Mouse (Mus musculus): ENCODE data around the gene Armc10. TPM values are rescaled to one million over a fixed set of nuclear protein-coding genes. Genes with fewer than 3 reads are reported as not detected.
A peak's percentile ranks its signal among the peaks of the same experiment; 100 is the strongest.

Armc10 gene
- polyA plus RNA-seq, 1 experiment from 2014 or later, result 54.4 TPM

DNA sequence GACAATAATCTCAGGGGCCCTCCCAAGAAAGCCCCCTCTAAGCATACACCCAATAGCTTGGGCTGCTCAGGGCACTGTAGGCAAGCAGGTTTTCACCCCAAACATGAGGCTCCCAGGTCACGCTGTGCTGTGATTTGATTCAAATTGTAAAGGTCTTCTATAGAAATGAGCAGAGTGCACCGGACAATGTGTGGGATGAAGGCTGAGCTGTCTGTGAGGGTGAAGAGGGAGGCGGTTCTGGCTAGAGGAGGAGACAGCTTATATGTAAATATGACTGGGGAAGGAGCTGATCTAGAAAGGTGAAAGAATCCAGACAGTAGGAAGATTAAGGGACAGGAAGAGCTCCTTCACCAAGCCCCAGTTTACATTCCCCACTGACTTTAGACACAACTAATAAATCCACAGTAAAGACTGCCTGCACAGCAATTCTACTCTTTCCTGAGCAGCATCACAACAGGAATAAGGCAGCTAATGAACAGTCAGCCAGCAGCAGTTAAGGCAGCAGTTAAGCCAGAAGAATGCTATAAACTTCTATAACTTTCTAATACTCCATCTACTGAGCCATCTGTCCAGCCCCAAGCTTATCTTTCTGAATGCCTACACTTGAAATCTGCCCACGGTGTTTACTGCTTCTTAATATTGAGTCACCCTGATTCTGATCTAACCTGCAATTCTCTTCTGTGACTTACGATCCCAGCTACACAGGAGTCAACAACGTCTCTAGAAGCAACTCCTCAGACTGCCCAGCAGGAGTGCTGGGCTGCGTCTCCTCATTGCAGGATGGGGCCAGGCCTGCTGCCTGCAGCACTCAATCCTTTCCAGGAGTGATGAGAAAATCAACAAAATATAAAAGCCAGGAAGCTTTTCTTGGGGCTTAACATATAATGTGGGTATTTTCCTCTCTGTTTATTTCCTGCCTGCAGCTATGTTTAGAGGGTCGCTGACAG, 21.9 kb downstream of the Armc10 start:
- Histone ChIP-seq H3K4me2 (no peak overlapping the region), H3K36me3 (ENCODE audit: insufficient read depth) (peaks cover 14% of the 10 kb centered on the region; the same call in 1 of the 2 replicates), H3K4me3 (ENCODE audit: low read depth, low read length) (no peak overlapping the region), H3K4me1 (ENCODE audit: insufficient read depth) (no peaks in the 10 kb centered on the region), H3K9ac (no peak overlapping the region), H3K27ac (ENCODE audit: low read depth) (no peak overlapping the region), H3K9me3 (ENCODE audit: low read depth, low read length) (no peaks in the 10 kb centered on the region), H3K27me3 (ENCODE audit: insufficient read depth, low read length) (no peaks in the 10 kb centered on the region)
- WGBS, result 37% methylated on average over 8 of the region's 8 CpGs
- ATAC-seq (ENCODE audit: insufficient read depth) (peak; percentile 83; the same call in 1 of the 2 replicates), DNase-seq (peak; percentile 20)
- TF ChIP-seq CTCF (IDR thresholded peaks at IDR 0.05; ENCODE audit: low read depth), result 0 out of 2 replicates have a peak, but pooled peaks have one; percentile 21

DNA sequence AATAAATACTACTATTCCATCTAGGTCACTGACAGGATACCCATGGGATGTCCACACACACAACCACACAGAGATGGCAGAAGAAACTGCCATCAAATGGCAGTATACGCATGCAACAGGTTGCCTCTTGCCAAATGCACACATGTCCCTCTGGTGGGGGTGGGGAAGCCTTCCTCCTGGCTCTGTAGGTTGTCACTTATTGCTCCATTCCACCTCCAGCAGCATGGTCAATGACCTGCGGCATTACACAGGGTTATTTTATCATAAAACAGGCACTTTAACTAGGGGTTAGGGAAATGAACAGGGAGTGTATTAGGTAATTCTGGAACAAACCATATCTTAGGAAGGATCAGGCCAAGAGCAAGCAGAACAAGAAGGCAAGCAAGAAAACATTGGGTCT, 23.7 kb downstream of the Armc10 start:
- Histone ChIP-seq H3K36me3 (ENCODE audit: insufficient read depth) (0 out of 2 replicates have a peak, but pooled peaks cover 1% of the 10 kb centered on the region), H3K9me3 (ENCODE audit: low read depth, low read length) (no peaks in the 10 kb centered on the region), H3K4me3 (ENCODE audit: low read depth, low read length) (no peak overlapping the region), H3K27me3 (ENCODE audit: insufficient read depth, low read length) (no peaks in the 10 kb centered on the region), H3K27ac (ENCODE audit: low read depth) (no peak overlapping the region), H3K9ac (no peak overlapping the region), H3K4me1 (ENCODE audit: insufficient read depth) (no peaks in the 10 kb centered on the region), H3K4me2 (no peak overlapping the region)
- ATAC-seq (ENCODE audit: insufficient read depth) (no peak), DNase-seq (no peak)
- no peak for TF ChIP-seq CTCF (IDR thresholded peaks at IDR 0.05; ENCODE audit: low read depth)
- 84% methylated on average over 2 of the region's 2 CpGs for WGBS

DNA sequence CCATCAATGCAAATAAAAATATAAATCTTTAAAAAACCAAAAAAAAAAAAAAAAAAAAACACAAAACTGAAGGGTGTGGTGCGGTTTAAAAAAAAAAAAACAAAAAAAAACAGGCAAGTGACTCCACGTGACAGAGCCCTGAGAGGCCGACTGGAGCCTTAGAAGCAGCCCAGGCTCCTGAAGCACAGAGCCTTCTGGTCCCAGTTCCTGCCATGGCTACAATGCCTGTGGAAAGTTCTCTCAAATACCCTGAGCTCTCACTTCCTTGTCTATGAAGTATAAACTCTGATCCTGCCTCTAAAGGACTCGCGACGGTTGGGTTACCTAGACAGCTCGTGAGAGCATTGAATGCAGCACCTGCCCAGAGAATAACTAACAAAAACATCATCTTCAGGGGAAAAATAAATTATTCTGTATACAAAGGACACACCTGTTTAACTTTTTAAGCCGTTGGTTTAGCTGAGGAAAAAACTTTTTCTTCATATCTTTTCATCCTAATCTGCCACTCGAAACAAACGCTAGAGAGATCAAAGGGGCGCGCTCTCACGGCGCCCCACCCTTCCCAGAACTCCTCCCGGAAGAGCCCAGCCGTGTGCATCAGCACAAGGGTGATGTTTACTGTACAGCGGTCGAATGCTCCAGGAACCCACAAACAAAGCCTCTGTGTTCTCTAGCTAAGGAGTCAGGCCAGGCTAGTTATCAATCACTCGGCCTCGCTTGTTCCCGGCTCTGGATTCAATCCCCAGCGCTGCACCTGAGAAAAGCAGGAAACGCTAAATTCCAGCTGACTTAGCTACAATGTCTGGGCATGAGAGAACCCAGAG, 27.4 kb downstream of the Armc10 start:
- Histone ChIP-seq H3K4me1 (ENCODE audit: insufficient read depth) (no peaks in the 10 kb centered on the region), H3K4me3 (ENCODE audit: low read depth, low read length) (peak overlapping the region; percentile 13; the same call in 1 of the 2 replicates), H3K9me3 (ENCODE audit: low read depth, low read length) (no peaks in the 10 kb centered on the region), H3K27ac (ENCODE audit: low read depth) (no peak overlapping the region), H3K36me3 (ENCODE audit: insufficient read depth) (peaks cover 13% of the 10 kb centered on the region; the same call in 1 of the 2 replicates), H3K27me3 (ENCODE audit: insufficient read depth, low read length) (no peaks in the 10 kb centered on the region), H3K4me2 (peak overlapping the region; percentile 51), H3K9ac (no peak overlapping the region)
- TF ChIP-seq CTCF (IDR thresholded peaks at IDR 0.05; ENCODE audit: low read depth), result no peak
- ATAC-seq (ENCODE audit: insufficient read depth) (no peak; the same call in 1 of the 2 replicates), DNase-seq (peak; percentile 26)
- 30% methylated on average over 23 of the region's 23 CpGs for WGBS

DNA sequence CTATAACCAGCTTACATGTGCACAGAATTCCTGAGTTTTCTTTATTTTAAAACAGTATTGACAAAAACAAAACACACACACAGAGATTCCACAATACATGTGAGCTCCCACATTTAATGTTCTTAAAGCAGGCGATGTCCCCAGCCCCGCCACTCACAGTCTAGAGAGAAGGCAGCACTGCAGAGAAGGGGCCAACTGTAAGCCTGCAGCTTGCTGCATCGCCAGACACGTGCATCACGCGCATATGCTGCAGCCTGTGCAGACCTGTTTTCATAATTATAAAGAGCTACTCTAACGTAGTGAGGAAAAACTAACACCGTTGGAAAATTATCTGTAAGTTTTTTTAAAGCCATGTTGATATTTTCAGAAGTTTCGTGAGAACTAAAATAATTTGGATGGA, 28.1 kb downstream of the Armc10 start:
- 80% methylated on average over 9 of the region's 9 CpGs for WGBS
- Histone ChIP-seq H3K9me3 (ENCODE audit: low read depth, low read length) (no peaks in the 10 kb centered on the region), H3K4me1 (ENCODE audit: insufficient read depth) (no peaks in the 10 kb centered on the region), H3K9ac (no peak overlapping the region), H3K36me3 (ENCODE audit: insufficient read depth) (peaks cover 13% of the 10 kb centered on the region; the same call in 1 of the 2 replicates), H3K27me3 (ENCODE audit: insufficient read depth, low read length) (no peaks in the 10 kb centered on the region), H3K4me3 (ENCODE audit: low read depth, low read length) (no peak overlapping the region), H3K27ac (ENCODE audit: low read depth) (no peak overlapping the region), H3K4me2 (no peak overlapping the region)
- no peak for DNase-seq
- TF ChIP-seq CTCF (IDR thresholded peaks at IDR 0.05; ENCODE audit: low read depth), result no peak
- ATAC-seq (ENCODE audit: insufficient read depth), result no peak

DNA sequence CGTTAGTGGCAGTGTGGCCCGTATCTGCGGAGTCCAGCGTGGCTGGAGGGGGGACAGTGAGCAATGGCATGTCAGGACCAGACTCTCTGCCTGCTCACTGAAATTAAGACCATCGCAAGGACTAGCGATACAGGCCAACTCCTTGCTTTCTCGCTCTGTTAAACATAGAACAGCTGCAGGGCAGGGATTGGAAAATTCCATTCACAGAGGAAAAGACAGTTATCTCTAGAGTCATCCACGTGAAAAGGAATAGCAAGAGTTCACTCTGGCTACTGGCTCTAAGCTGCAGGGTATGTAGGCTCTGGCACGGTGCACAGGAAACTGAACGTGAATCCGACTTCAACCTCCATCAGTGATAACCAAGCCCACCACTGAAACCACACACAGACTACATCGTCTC, 29.4 kb downstream of the Armc10 start:
- Histone ChIP-seq H3K27ac (ENCODE audit: low read depth) (no peak overlapping the region), H3K4me3 (ENCODE audit: low read depth, low read length) (no peak overlapping the region), H3K4me2 (no peak overlapping the region), H3K9me3 (ENCODE audit: low read depth, low read length) (no peaks in the 10 kb centered on the region), H3K9ac (no peak overlapping the region), H3K36me3 (ENCODE audit: insufficient read depth) (peaks cover 13% of the 10 kb centered on the region; the same call in 1 of the 2 replicates), H3K27me3 (ENCODE audit: insufficient read depth, low read length) (no peaks in the 10 kb centered on the region), H3K4me1 (ENCODE audit: insufficient read depth) (no peaks in the 10 kb centered on the region)
- no peak for TF ChIP-seq CTCF (IDR thresholded peaks at IDR 0.05; ENCODE audit: low read depth)
- DNase-seq (no peak), ATAC-seq (ENCODE audit: insufficient read depth) (no peak)
- 81% methylated on average over 12 of the region's 12 CpGs for WGBS

DNA sequence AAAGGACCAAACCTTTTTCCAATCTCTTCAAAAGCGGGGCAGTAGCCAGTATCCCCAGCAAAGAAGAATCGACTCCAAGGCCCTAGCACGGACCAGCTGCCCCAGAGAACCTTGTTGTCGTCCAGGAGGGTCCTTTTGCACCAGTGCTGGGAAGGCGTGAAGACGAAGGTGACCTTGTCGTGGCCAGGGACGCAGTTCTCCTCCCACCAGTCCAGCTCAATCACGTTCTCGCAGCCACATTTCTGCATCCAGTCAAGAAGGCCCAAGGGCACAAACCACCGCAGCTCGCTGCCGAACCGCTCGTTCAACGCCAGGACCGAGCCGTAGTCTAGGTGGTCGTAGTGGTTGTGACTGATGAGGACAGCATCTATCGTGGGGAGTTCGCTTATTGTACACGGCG, 29.9 kb downstream of the Armc10 start:
- WGBS, result 92% methylated on average over 23 of the region's 23 CpGs
- Histone ChIP-seq H3K9ac (no peak overlapping the region), H3K4me1 (ENCODE audit: insufficient read depth) (no peaks in the 10 kb centered on the region), H3K27ac (ENCODE audit: low read depth) (no peak overlapping the region), H3K4me2 (no peak overlapping the region), H3K4me3 (ENCODE audit: low read depth, low read length) (no peak overlapping the region), H3K36me3 (ENCODE audit: insufficient read depth) (peaks cover 13% of the 10 kb centered on the region; the same call in 1 of the 2 replicates), H3K9me3 (ENCODE audit: low read depth, low read length) (no peaks in the 10 kb centered on the region), H3K27me3 (ENCODE audit: insufficient read depth, low read length) (no peaks in the 10 kb centered on the region)
- ATAC-seq (ENCODE audit: insufficient read depth) (no peak), DNase-seq (no peak)
- no peak for TF ChIP-seq CTCF (IDR thresholded peaks at IDR 0.05; ENCODE audit: low read depth)

Measured in lung, embryonic 14.5 days (tissue).